Mouse (Mus musculus): ENCODE measurements at regions not wholly inside any gene's neighbourhood (a gene's known extent, or its start where the extent isn't known, plus 50 kb on each side); places are given as distances from the start of the nearest gene placed in this dataset.
"Not testable (repeated sequence)": the region's sequence is repeated elsewhere in the genome, so short reads cannot be mapped to it uniquely, and the experiment has no call there.

DNA sequence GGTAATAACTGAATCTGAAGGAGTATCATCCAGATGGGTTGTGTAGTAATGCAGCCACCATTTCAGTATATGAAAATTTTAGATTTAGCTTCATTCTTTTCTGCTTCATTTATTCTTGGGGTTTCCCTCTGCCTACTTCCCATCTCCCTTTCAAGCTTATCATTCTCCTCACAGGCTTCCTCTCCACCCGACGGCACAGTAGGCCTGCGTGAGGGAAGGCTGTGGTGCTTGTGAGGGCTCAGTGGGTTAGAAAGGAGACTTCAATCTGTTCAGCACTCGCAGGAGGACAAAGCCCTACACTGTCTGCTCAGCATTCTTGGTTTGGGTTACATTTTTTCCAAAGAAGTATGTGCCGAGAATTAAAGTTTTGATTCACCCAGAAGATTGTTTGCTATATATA, 804.2 kb upstream of the Olfr1507 start:
- not testable (repeated sequence) for H3K36me3 ChIP-seq (ENCODE audit: control insufficient read depth, insufficient read depth); H3K9ac ChIP-seq (ENCODE audit: low read depth, low read length); H3K27ac ChIP-seq (ENCODE audit: low read depth, low read length); ATAC-seq; H3K27me3 ChIP-seq (replicated peaks; ENCODE audit: control insufficient read depth, insufficient read depth, low read length); H3K4me1 ChIP-seq (replicated peaks; ENCODE audit: control insufficient read depth, insufficient read depth, low read length); H3K4me3 ChIP-seq (ENCODE audit: low read depth, low read length); H3K4me2 ChIP-seq (replicated peaks; ENCODE audit: low read depth); H3K9me3 ChIP-seq (ENCODE audit: control insufficient read depth)
- no CpG with 5 or more reads among the region's 5 CpGs for WGBS

DNA sequence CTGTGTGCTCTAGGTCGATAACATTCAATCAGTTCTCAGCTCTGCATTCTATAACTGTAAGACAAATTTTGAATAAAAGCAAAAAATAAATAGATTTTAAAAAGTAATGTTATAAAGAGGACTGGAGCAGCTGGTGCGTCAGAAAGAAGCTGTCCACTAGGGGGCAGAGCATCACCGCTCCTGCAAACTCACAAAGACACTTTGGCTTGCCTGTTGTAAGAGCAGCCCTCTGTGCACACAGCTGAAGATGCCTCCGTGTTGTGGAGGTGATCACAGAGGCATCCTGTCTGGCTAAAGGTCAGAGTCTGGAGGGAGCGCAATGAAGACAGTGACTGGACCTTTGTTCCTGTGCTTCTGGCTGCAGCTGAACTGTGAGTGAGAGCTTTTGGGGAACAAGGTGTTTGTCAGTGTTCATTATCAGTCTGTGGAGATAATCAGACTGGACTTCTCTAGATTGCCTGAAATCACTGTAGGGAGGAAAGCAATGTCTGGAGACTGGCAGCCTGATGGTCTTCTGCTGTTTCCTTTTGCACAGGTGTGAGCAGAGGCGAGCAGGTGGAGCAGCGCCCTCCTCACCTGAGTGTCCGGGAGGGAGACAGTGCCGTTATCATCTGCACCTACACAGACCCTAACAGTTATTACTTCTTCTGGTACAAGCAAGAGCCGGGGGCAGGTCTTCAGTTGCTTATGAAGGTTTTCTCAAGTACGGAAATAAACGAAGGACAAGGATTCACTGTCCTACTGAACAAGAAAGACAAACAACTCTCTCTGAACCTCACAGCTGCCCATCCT, 788.0 kb upstream of the Olfr1507 start:
- not testable (repeated sequence) for H3K9me3 ChIP-seq (ENCODE audit: control insufficient read depth); ATAC-seq; H3K4me3 ChIP-seq (ENCODE audit: low read depth, low read length); H3K36me3 ChIP-seq (ENCODE audit: control insufficient read depth, insufficient read depth); H3K27me3 ChIP-seq (replicated peaks; ENCODE audit: control insufficient read depth, insufficient read depth, low read length); H3K9ac ChIP-seq (ENCODE audit: low read depth, low read length); H3K27ac ChIP-seq (ENCODE audit: low read depth, low read length); H3K4me2 ChIP-seq (replicated peaks; ENCODE audit: low read depth); H3K4me1 ChIP-seq (replicated peaks; ENCODE audit: control insufficient read depth, insufficient read depth, low read length)
- WGBS = no CpG with 5 or more reads among the region's 12 CpGs

DNA sequence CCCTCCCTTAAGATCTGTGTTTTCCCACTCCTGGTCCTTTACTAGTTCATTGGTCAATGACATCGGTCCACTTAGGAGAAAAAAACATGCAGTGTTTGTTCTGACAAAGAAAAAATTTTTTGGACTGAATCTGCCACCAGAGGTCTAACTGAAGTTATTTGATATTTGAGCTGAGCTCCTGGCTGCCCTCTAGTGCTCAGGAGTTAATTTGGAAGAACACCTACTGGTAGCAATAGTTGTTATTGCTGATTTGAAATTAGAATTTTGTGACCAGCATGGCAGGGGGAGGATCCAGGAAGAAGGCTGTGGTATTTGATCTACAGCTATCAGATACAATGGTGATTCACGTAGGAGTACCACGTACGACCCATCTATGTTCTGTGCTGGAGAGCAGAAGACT, 777.7 kb upstream of the Olfr1507 start:
- H3K9ac ChIP-seq (ENCODE audit: low read depth, low read length); H3K4me2 ChIP-seq (replicated peaks; ENCODE audit: low read depth); H3K9me3 ChIP-seq (ENCODE audit: control insufficient read depth); H3K4me3 ChIP-seq (ENCODE audit: low read depth, low read length); H3K27me3 ChIP-seq (replicated peaks; ENCODE audit: control insufficient read depth, insufficient read depth, low read length); ATAC-seq; H3K27ac ChIP-seq (ENCODE audit: low read depth, low read length); H3K4me1 ChIP-seq (replicated peaks; ENCODE audit: control insufficient read depth, insufficient read depth, low read length); H3K36me3 ChIP-seq (ENCODE audit: control insufficient read depth, insufficient read depth): not testable (repeated sequence)
- WGBS = 80% methylated on average over 3 of the region's 4 CpGs

DNA sequence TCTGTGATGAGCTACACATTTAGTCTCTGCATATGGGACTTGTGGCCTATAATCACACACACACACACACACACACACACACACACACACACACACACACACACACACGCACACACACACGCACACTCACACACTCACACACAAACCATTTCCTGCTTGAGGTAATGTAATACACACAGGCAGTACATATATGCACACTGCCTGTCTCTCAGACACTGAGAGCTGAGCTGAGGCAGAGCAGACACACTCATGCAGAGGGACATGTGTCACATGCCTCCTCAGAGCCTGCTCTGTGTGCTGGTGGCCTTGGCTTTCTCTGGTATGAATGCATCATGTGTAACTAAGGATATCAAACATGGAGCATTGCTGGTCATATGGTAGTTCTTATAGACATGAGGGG, 772.1 kb upstream of the Olfr1507 start:
- not testable (repeated sequence) for H3K36me3 ChIP-seq (ENCODE audit: control insufficient read depth, insufficient read depth); H3K4me2 ChIP-seq (replicated peaks; ENCODE audit: low read depth); H3K27ac ChIP-seq (ENCODE audit: low read depth, low read length); H3K4me3 ChIP-seq (ENCODE audit: low read depth, low read length); H3K9me3 ChIP-seq (ENCODE audit: control insufficient read depth); H3K9ac ChIP-seq (ENCODE audit: low read depth, low read length); ATAC-seq; H3K27me3 ChIP-seq (replicated peaks; ENCODE audit: control insufficient read depth, insufficient read depth, low read length); H3K4me1 ChIP-seq (replicated peaks; ENCODE audit: control insufficient read depth, insufficient read depth, low read length)
- 41% methylated on average over 2 of the region's 2 CpGs for WGBS

DNA sequence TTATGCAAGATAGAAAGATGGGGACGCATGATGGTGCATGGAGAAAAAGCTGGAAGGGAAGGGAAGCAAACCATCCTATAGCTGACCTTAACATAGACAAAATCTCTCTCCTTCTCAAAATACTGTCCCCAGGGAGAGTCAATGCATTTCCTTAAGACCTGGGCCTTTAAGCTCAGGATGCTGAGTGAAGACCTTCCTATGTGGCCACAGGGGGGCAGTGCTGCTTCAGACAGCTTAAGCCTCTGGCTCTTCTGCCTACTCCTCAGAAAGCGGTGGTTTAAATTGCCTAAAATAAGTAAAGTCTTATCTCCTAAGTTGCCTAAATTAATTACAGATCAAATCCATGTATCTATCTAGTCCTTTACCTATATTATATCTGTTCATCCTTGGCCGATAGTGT, 760.4 kb upstream of the Olfr1507 start:
- H3K27ac ChIP-seq (ENCODE audit: low read depth, low read length); H3K9me3 ChIP-seq (ENCODE audit: control insufficient read depth); H3K4me3 ChIP-seq (ENCODE audit: low read depth, low read length); H3K9ac ChIP-seq (ENCODE audit: low read depth, low read length); H3K27me3 ChIP-seq (replicated peaks; ENCODE audit: control insufficient read depth, insufficient read depth, low read length); ATAC-seq; H3K4me1 ChIP-seq (replicated peaks; ENCODE audit: control insufficient read depth, insufficient read depth, low read length); H3K36me3 ChIP-seq (ENCODE audit: control insufficient read depth, insufficient read depth); H3K4me2 ChIP-seq (replicated peaks; ENCODE audit: low read depth): not testable (repeated sequence)
- WGBS = no CpG with 5 or more reads among the region's 3 CpGs
- TF ChIP-seq CTCF (IDR thresholded peaks at IDR 0.05; ENCODE audit: low read depth) = peak; percentile 19

DNA sequence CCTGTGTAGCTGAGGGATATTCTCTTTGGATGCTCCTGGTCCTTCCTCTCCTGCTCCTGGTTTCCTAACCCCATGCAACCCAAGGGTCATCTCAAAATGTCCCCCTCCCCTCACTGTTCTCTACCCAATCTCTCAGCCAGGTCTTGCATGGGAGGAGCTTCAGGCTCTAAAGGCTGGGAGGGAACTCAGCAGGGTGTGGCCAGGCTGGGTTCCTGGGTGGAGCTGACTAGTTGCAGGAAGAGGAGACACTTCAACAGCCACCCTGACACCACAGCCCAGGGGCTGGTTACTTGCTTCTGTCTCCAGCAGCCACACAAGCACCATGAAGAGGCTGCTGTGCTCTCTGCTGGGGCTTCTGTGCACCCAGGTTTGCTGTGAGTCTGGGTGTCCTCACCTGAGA, 757.9 kb upstream of the Olfr1507 start:
- H3K4me3 ChIP-seq (ENCODE audit: low read depth, low read length); H3K27me3 ChIP-seq (replicated peaks; ENCODE audit: control insufficient read depth, insufficient read depth, low read length); H3K36me3 ChIP-seq (ENCODE audit: control insufficient read depth, insufficient read depth); H3K27ac ChIP-seq (ENCODE audit: low read depth, low read length); H3K9me3 ChIP-seq (ENCODE audit: control insufficient read depth); H3K4me1 ChIP-seq (replicated peaks; ENCODE audit: control insufficient read depth, insufficient read depth, low read length); H3K9ac ChIP-seq (ENCODE audit: low read depth, low read length); ATAC-seq; H3K4me2 ChIP-seq (replicated peaks; ENCODE audit: low read depth): not testable (repeated sequence)

DNA sequence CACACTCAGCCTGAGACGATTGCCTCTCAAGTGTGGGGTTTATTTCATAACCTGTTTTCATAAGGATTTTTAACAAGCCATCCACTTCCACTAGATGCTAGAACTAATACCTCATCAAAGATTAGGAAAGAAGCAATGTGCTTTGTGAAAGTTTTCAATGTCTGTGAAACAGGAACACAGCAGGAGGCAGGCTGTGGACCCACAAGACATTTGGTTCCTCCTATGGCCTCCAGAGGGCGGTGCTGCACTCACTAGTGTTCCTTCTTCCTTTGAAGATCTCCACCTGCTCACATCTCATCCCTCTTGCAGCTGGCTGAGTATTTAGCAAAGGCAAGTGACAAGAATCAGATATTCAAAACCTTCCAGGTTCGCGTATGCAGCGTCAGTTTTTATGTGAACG, 735.6 kb upstream of the Olfr1507 start:
- WGBS = no CpG with 5 or more reads among the region's 6 CpGs
- H3K4me3 ChIP-seq (ENCODE audit: low read depth, low read length); H3K27ac ChIP-seq (ENCODE audit: low read depth, low read length); H3K9me3 ChIP-seq (ENCODE audit: control insufficient read depth); H3K27me3 ChIP-seq (replicated peaks; ENCODE audit: control insufficient read depth, insufficient read depth, low read length); H3K36me3 ChIP-seq (ENCODE audit: control insufficient read depth, insufficient read depth); H3K9ac ChIP-seq (ENCODE audit: low read depth, low read length); H3K4me1 ChIP-seq (replicated peaks; ENCODE audit: control insufficient read depth, insufficient read depth, low read length); ATAC-seq; H3K4me2 ChIP-seq (replicated peaks; ENCODE audit: low read depth): not testable (repeated sequence)

DNA sequence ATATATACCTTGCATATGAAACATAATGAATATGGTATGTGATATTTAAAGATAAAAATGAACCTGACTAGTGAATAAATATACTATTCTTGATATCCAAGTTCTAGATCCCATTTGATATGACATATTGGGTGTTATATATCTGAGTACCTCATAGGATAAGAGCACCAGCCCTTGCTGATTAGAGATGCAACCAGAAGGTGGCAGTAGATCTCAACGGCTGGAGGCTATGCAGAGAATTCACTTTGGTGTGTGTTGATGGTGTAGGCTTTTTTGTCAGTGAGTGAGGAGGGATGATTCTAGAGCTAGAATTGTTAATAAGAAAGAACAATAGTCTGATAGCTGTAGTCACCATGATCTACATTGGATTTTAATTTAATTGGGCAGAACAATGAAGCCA, 729.2 kb upstream of the Olfr1507 start:
- not testable (repeated sequence) for H3K36me3 ChIP-seq (ENCODE audit: control insufficient read depth, insufficient read depth); H3K9me3 ChIP-seq (ENCODE audit: control insufficient read depth); H3K27ac ChIP-seq (ENCODE audit: low read depth, low read length); H3K9ac ChIP-seq (ENCODE audit: low read depth, low read length); H3K4me1 ChIP-seq (replicated peaks; ENCODE audit: control insufficient read depth, insufficient read depth, low read length); H3K4me2 ChIP-seq (replicated peaks; ENCODE audit: low read depth); ATAC-seq; H3K27me3 ChIP-seq (replicated peaks; ENCODE audit: control insufficient read depth, insufficient read depth, low read length); H3K4me3 ChIP-seq (ENCODE audit: low read depth, low read length)
- WGBS = no CpG with 5 or more reads among the region's 1 CpGs

DNA sequence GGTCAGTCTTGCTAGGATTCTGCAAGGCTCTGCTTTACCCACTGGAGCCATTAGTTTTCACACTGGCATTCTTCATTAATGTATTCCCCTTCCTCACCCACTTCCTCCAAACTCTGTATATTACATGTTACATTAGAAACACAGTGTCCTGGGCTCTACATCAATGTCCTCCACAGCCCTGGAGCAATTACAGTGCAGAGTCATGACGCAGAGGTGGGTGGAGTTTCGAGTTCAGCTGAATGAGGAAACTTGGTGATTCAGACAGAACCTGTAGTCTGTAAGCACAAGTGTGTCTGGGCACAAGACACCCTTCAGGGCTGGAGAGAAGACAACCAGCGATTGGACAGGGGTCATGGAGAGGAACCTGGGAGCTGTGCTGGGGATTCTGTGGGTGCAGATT, 715.0 kb upstream of the Olfr1507 start:
- not testable (repeated sequence) for H3K27me3 ChIP-seq (replicated peaks; ENCODE audit: control insufficient read depth, insufficient read depth, low read length); H3K27ac ChIP-seq (ENCODE audit: low read depth, low read length); H3K36me3 ChIP-seq (ENCODE audit: control insufficient read depth, insufficient read depth); H3K4me2 ChIP-seq (replicated peaks; ENCODE audit: low read depth); H3K4me1 ChIP-seq (replicated peaks; ENCODE audit: control insufficient read depth, insufficient read depth, low read length); H3K9me3 ChIP-seq (ENCODE audit: control insufficient read depth); ATAC-seq; H3K4me3 ChIP-seq (ENCODE audit: low read depth, low read length); H3K9ac ChIP-seq (ENCODE audit: low read depth, low read length)
- WGBS = no CpG with 5 or more reads among the region's 3 CpGs

DNA sequence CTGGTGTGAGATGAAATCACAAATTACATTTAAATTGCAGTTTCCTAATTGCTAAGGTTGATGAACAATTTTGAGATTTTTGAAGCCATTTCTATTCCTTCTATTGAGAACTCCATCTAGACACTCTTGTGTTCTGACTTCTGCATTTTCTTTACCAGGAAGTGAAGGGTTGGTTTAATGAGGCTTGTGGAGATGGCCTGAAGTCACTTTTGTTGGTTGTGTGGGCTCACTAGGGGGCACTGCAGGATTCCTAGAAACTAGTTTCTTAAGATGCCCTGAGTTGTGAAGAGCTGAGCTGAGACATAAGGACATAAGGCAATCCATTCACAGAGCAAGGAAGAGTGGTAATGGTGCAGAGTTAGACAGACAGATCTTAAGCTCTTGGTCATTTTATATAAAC, 713.7 kb upstream of the Olfr1507 start:
- not testable (repeated sequence) for H3K9me3 ChIP-seq (ENCODE audit: control insufficient read depth); H3K4me1 ChIP-seq (replicated peaks; ENCODE audit: control insufficient read depth, insufficient read depth, low read length); H3K36me3 ChIP-seq (ENCODE audit: control insufficient read depth, insufficient read depth); H3K9ac ChIP-seq (ENCODE audit: low read depth, low read length); ATAC-seq; H3K27ac ChIP-seq (ENCODE audit: low read depth, low read length); H3K4me2 ChIP-seq (replicated peaks; ENCODE audit: low read depth); H3K4me3 ChIP-seq (ENCODE audit: low read depth, low read length); H3K27me3 ChIP-seq (replicated peaks; ENCODE audit: control insufficient read depth, insufficient read depth, low read length)
